Mouse (Mus musculus) stomach, postnatal 0 days (tissue): ENCODE measurements around the gene Fam173b. TPM values are rescaled to one million over a fixed set of nuclear protein-coding genes. Genes with fewer than 3 reads are reported as not detected.

ENCODE experiments used
- ATAC-seq: fragments of 200-750 bp; cut with Nextera tagmentation; 2 replicates; pipeline ENCODE4 v1.8.0; 2017; ENCODE audit not compliant: low FRiP score, low TSS enrichment
- DNase-seq: peaks from one replicate; pipeline ENCODE4 v3.0.0-alpha.2; 2016; ENCODE audit warnings: low spot score
- H3K27ac ChIP-seq: fragments of 300-500 bp; sonication (generic); replicated peaks from 2 replicates; pipeline ENCODE4 v1.5.1; 2014; ENCODE audit warnings: mild to moderate bottlenecking, control low read depth
- H3K27me3 ChIP-seq: fragments of 300-500 bp; sonication (generic); 2 replicates; pipeline ENCODE4 v1.6.1; 2014; ENCODE audit warnings: low read length; ENCODE audit not compliant: control insufficient read depth, insufficient read depth
- H3K36me3 ChIP-seq: fragments of 300-500 bp; sonication (generic); 2 replicates; pipeline ENCODE4 v1.6.1; 2014; ENCODE audit warnings: low read length, mixed read lengths; ENCODE audit not compliant: control insufficient read depth, insufficient read depth
- H3K4me1 ChIP-seq: fragments of 300-500 bp; sonication (generic); replicated peaks from 2 replicates; pipeline ENCODE4 v1.6.1; 2014; ENCODE audit warnings: antibody characterized with exemption; ENCODE audit not compliant: control insufficient read depth, insufficient read depth
- H3K4me2 ChIP-seq: fragments of 300-500 bp; sonication (generic); replicated peaks from 2 replicates; pipeline ENCODE4 v1.6.1; 2014; ENCODE audit warnings: low read depth, mild to moderate bottlenecking, control low read depth, moderate library complexity
- H3K4me3 ChIP-seq: fragments of 300-500 bp; sonication (generic); 2 replicates; pipeline ENCODE4 v1.5.1; 2014; ENCODE audit warnings: low read depth, low read length, control low read depth
- H3K9ac ChIP-seq: fragments of 300-500 bp; sonication (generic); 2 replicates; pipeline ENCODE4 v1.6.1; 2014; ENCODE audit warnings: mild to moderate bottlenecking, low read length, control low read depth, mixed read lengths
- H3K9me3 ChIP-seq: fragments of 300-500 bp; sonication (generic); 2 replicates; pipeline ENCODE4 v1.6.1; 2016; ENCODE audit warnings: low read length; ENCODE audit not compliant: control insufficient read depth
- CTCF ChIP-seq: IDR thresholded peaks from 2 replicates; pipeline ENCODE4 v1.5.1; 2016; ENCODE audit warnings: antibody characterized with exemption, low read depth, mild to moderate bottlenecking, moderate library complexity
- EP300 ChIP-seq: optimal IDR thresholded peaks from 2 replicates; pipeline ENCODE3; 2016; ENCODE audit warnings: antibody characterized with exemption
- WGBS: fragments of 180-500 bp; shearing (Covaris S2); extraction: QIAGEN DNeasy Blood & Tissue Kit; methylation state at CpG from one replicate; pipeline ENCODE4 v1.1.7; 2014; 5-methylcytosine and 5-hydroxymethylcytosine counted together
- polyA plus RNA-seq: library from polyadenylated mRNA; unstranded; fragments of >200 nt; fragmentation: Nextera tagmentation; extraction: Ambion mirVana; gene quantifications from 2 replicates; pipeline ENCODE4 v1.2.1, GENCODE M21; 2015

The Fam173b gene
- polyA plus RNA-seq, 1 experiment from 2014 or later = 10.4 TPM

DNA sequence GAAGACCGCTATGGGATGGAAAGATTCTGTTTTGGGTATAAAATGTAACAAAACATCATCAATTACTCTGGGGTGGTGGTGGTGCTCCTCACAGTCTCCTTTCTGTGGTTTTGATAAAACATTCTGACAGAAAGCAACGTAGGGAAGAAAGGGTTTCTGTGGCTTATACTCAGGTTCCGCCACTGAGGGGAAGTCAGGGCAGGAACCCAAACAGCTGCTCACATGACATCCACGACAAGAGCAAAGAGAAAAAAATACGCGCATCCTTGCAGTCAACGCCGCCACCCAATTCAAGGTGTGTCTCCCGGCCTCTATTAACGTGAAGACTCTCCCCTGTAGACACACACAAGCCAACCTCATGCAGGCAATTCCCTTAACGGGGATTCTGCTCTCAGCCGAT is 48.0 kb downstream of the Fam173b start:
- Histone ChIP-seq H3K27me3 (no peaks in the 10 kb centered on the region), H3K27ac (no peak overlapping the region), H3K4me2 (no peak overlapping the region), H3K9ac (no peak overlapping the region), H3K9me3 (no peaks in the 10 kb centered on the region), H3K4me3 (no peak overlapping the region), H3K4me1 (no peaks in the 10 kb centered on the region), H3K36me3 (no peaks in the 10 kb centered on the region)
- no peak for DNase-seq
- no peak for TF ChIP-seq EP300
- no peak for TF ChIP-seq CTCF
- WGBS = 88% methylated on average over 12 of the region's 12 CpGs
- no peak for ATAC-seq

GRCm38 (mm10) chr15:31650821-31651220 is 49.2 kb downstream of the Fam173b start:
- ATAC-seq = no peak
- Histone ChIP-seq H3K27me3 (no peaks in the 10 kb centered on the region), H3K27ac (no peak overlapping the region), H3K4me2 (no peak overlapping the region), H3K9me3 (no peaks in the 10 kb centered on the region), H3K9ac (no peak overlapping the region), H3K4me1 (no peaks in the 10 kb centered on the region), H3K36me3 (no peaks in the 10 kb centered on the region), H3K4me3 (no peak overlapping the region)
- no peak for TF ChIP-seq CTCF
- no peak for DNase-seq
- WGBS = 91% methylated on average over 7 of the region's 7 CpGs

- 79% methylated on average over 5 of the region's 5 CpGs for WGBS
- Histone ChIP-seq H3K4me2 (no peak overlapping the region), H3K27me3 (no peaks in the 10 kb centered on the region), H3K9ac (no peak overlapping the region), H3K4me1 (no peaks in the 10 kb centered on the region), H3K36me3 (no peaks in the 10 kb centered on the region), H3K4me3 (no peak overlapping the region), H3K9me3 (no peaks in the 10 kb centered on the region), H3K27ac (no peak overlapping the region)
- no peak for DNase-seq
- TF ChIP-seq CTCF = no peak
- no peak for TF ChIP-seq EP300
- no peak for ATAC-seq
Observed at GRCm38 (mm10) chr15:31660133-31660795, 58.6 kb downstream of the Fam173b start.

DNA sequence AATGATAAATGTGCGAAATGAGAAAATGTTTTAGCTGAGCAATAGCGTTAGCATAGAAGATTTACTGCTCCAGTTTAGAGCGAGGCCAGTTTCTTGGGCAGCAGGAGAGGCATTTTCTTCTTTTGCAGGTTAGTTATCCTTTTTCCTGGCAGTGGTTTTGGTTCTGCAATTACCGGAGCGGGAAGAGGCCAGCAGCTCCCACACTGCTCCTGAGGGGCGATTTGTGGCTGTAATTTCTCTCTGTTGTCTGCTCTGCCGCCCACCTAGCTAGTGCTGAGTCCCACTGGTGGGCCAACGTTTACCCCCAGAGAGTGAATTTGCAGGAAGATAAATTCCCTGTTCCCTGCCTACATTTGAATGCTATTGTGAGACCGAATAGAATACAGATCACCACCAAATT is 59.2 kb downstream of the Fam173b start:
- 68% methylated on average over 9 of the region's 9 CpGs for WGBS
- Histone ChIP-seq H3K9ac (no peak overlapping the region), H3K4me3 (no peak overlapping the region), H3K27me3 (no peaks in the 10 kb centered on the region), H3K9me3 (no peaks in the 10 kb centered on the region), H3K4me2 (no peak overlapping the region), H3K27ac (no peak overlapping the region), H3K4me1 (no peaks in the 10 kb centered on the region), H3K36me3 (no peaks in the 10 kb centered on the region)
- ATAC-seq = no peak
- no peak for TF ChIP-seq CTCF
- TF ChIP-seq EP300 = no peak
- DNase-seq = no peak

GRCm38 (mm10) chr15:31661802-31662201 is 60.1 kb downstream of the Fam173b start:
- TF ChIP-seq EP300 (no peak), CTCF (no peak)

DNA sequence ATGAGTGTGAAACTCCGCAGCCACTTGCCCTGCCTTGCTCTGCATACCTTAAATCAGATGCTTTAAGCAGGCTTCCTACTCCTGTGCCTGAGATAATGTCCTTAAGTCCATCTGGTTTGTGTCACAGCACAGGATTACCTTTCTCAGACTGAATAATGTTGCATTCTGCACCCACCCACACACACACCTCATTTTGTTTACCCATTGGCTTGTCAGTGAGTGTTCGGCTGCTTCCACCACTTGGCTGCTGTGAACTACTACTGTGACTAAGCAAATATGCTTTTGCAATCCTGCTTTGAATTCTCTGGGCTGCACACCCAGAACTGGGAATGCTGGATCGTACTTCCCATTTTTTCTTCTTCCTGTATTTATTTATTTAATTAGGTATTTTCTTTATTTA is 61.4 kb downstream of the Fam173b start:
- H3K4me3 ChIP-seq = no peak overlapping the region
- ATAC-seq = 0 out of 2 replicates have a peak, but pooled peaks have one; percentile 64
- no peak overlapping the region for H3K9ac ChIP-seq
- 48% methylated on average over 3 of the region's 3 CpGs for WGBS
- no peak for TF ChIP-seq CTCF
- no peak overlapping the region for H3K27ac ChIP-seq
- no peaks in the 10 kb centered on the region for H3K4me1 ChIP-seq
- no peak overlapping the region for H3K4me2 ChIP-seq
- no peaks in the 10 kb centered on the region for H3K9me3 ChIP-seq
- no peak for DNase-seq
- no peaks in the 10 kb centered on the region for H3K36me3 ChIP-seq
- H3K27me3 ChIP-seq = no peaks in the 10 kb centered on the region

More at GRCm38 (mm10) chr15:31661802-31662201, 60.1 kb downstream of the Fam173b start:
- Histone ChIP-seq H3K4me1 (no peaks in the 10 kb centered on the region), H3K4me3 (no peak overlapping the region), H3K4me2 (no peak overlapping the region), H3K27me3 (no peaks in the 10 kb centered on the region), H3K36me3 (no peaks in the 10 kb centered on the region), H3K27ac (no peak overlapping the region), H3K9ac (no peak overlapping the region), H3K9me3 (no peaks in the 10 kb centered on the region)
- ATAC-seq (no peak), DNase-seq (no peak)
- WGBS = 82% methylated on average over 4 of the region's 4 CpGs

Other genes starting within 250 kb of the Fam173b start
- 0.27 and 0.41 TPM in 2 replicates for gene Ankrd33b, start 234.1 kb upstream of the Fam173b start, polyA plus RNA-seq
- gene Ropn1l, start 148.1 kb upstream of the Fam173b start, polyA plus RNA-seq = 1.4 and 1.8 TPM in 2 replicates
- gene March6, start 70.8 kb upstream of the Fam173b start, polyA plus RNA-seq = 12.6 and 12.9 TPM in 2 replicates
- 37.8 and 38.2 TPM in 2 replicates for gene Cmbl, start 36.5 kb upstream of the Fam173b start, polyA plus RNA-seq
- 247 and 248 TPM in 2 replicates for gene Cct5, start within 50 bp of the Fam173b start, polyA plus RNA-seq